Mouse (Mus musculus): ENCODE results near the gene Zfp106. TPM values are rescaled to one million over a fixed set of nuclear protein-coding genes. Genes with fewer than 3 reads are reported as not detected.

Gene Zfp106
- polyA plus RNA-seq, 1 experiment from 2014 or later: 22.7 TPM

DNA sequence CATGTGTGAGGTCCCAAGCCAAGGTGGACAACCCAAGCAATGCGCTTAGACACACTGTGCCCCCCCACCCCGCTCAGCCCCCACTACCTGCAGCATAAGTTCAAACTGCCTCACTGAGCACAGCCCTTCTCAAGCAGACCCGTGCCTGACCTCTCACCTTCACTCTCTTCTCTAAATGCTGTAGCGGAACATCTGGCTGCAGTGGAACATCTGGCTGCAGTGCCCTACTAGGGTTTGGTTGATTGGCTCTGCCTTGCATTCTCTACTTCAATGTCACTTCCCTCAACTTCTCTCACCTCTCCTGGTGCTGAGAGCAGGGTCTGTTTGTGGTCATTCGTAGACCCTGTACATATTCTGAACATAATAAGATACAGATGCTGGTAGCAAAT, 98.3 kb downstream of the Zfp106 start:
- no peaks in the 10 kb centered on the region for H3K4me1 ChIP-seq (replicated peaks; ENCODE audit: control insufficient read depth, insufficient read depth)
- no peaks in the 10 kb centered on the region for H3K9me3 ChIP-seq (ENCODE audit: control insufficient read depth, low read length)
- 83% methylated on average over 5 of the region's 5 CpGs for WGBS
- H3K36me3 ChIP-seq (ENCODE audit: control insufficient read depth, insufficient read depth, low read length): no peaks in the 10 kb centered on the region
- no peak for TF ChIP-seq EP300 (optimal IDR thresholded peaks at IDR 0.05)
- TF ChIP-seq CTCF (IDR thresholded peaks at IDR 0.05; ENCODE audit: low read depth): no peak
- ATAC-seq (ENCODE audit: low FRiP score, low TSS enrichment) (no peak), DNase-seq (ENCODE audit: low spot score) (no peak)
- no peak overlapping the region for H3K4me2 ChIP-seq (replicated peaks; ENCODE audit: low read depth)
- no peak overlapping the region for H3K4me3 ChIP-seq (ENCODE audit: low read depth, low read length)
- H3K27ac ChIP-seq (replicated peaks): no peak overlapping the region
- no peaks in the 10 kb centered on the region for H3K27me3 ChIP-seq (ENCODE audit: control insufficient read depth, insufficient read depth, low read length)
- H3K9ac ChIP-seq (ENCODE audit: low read length): no peak overlapping the region

DNA sequence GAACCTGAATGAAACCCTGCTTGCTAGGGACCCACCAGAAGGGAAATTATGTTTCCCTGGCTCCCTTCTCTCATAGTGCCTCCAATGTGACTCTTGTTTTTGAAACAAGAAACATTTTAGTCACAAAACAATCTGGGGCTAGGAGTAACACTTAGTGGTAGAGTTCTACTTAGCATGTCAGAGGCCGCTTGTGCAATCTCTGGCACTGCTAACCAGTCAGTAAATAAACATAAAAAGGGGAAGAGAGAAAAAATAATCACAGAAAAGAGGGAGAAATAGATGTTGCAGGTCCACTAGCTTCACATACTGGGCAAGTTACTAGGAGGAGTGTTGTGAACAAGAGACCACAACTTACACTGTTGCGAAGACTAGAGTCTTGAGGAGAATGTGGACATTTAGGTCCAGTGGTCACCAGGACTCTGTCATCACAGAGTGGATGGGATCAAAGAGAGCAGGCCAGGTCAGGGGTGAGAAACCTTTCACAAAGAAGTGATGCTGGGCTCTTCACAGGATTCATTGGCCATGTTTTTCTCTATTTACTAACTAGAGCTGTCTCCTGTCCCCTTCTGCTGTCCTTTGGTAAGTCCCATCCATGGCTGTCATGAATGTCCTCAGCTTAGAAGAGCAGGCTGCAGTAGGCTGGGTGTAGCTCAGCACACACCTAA, 98.8 kb downstream of the Zfp106 start:
- no peaks in the 10 kb centered on the region for H3K27me3 ChIP-seq (ENCODE audit: control insufficient read depth, insufficient read depth, low read length)
- no peak overlapping the region for H3K4me3 ChIP-seq (ENCODE audit: low read depth, low read length)
- WGBS: 91% methylated on average over 2 of the region's 2 CpGs
- H3K4me1 ChIP-seq (replicated peaks; ENCODE audit: control insufficient read depth, insufficient read depth): no peaks in the 10 kb centered on the region
- H3K9me3 ChIP-seq (ENCODE audit: control insufficient read depth, low read length): no peaks in the 10 kb centered on the region
- no peak for ATAC-seq (ENCODE audit: low FRiP score, low TSS enrichment)
- TF ChIP-seq CTCF (IDR thresholded peaks at IDR 0.05; ENCODE audit: low read depth) (no peak), EP300 (optimal IDR thresholded peaks at IDR 0.05) (no peak)
- no peak for DNase-seq (ENCODE audit: low spot score)
- H3K9ac ChIP-seq (ENCODE audit: low read length): no peak overlapping the region
- no peaks in the 10 kb centered on the region for H3K36me3 ChIP-seq (ENCODE audit: control insufficient read depth, insufficient read depth, low read length)
- H3K4me2 ChIP-seq (replicated peaks; ENCODE audit: low read depth): no peak overlapping the region
- H3K27ac ChIP-seq (replicated peaks): no peak overlapping the region

DNA sequence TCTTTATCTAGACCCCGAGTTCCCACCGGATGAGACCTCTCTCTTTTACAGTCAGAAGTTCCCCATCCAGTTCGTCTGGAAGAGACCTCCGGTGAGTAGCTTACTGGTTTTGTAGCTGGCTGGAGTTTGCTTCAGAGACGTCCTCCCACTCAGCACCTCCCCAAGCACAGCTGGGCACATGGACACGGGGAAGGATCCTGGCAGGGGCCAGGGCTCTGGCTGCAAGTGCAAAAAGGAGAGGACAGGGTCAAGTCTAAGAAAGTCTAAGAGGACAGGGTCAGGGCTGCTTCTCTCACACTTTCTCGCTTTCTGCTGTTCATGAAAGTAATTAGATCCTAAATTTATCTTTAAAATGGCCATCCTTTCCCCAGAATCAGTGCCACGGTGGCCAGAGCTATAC, 99.6 kb downstream of the Zfp106 start:
- Histone ChIP-seq H3K4me1 (replicated peaks; ENCODE audit: control insufficient read depth, insufficient read depth) (no peaks in the 10 kb centered on the region), H3K27me3 (ENCODE audit: control insufficient read depth, insufficient read depth, low read length) (no peaks in the 10 kb centered on the region), H3K9ac (ENCODE audit: low read length) (no peak overlapping the region), H3K9me3 (ENCODE audit: control insufficient read depth, low read length) (no peaks in the 10 kb centered on the region), H3K27ac (replicated peaks) (no peak overlapping the region), H3K36me3 (ENCODE audit: control insufficient read depth, insufficient read depth, low read length) (no peaks in the 10 kb centered on the region), H3K4me3 (ENCODE audit: low read depth, low read length) (no peak overlapping the region), H3K4me2 (replicated peaks; ENCODE audit: low read depth) (no peak overlapping the region)
- no peak for ATAC-seq (ENCODE audit: low FRiP score, low TSS enrichment)
- no peak for TF ChIP-seq EP300 (optimal IDR thresholded peaks at IDR 0.05)
- TF ChIP-seq CTCF (IDR thresholded peaks at IDR 0.05; ENCODE audit: low read depth): no peak
- WGBS: 65% methylated on average over 8 of the region's 8 CpGs
- DNase-seq (ENCODE audit: low spot score): no peak

DNA sequence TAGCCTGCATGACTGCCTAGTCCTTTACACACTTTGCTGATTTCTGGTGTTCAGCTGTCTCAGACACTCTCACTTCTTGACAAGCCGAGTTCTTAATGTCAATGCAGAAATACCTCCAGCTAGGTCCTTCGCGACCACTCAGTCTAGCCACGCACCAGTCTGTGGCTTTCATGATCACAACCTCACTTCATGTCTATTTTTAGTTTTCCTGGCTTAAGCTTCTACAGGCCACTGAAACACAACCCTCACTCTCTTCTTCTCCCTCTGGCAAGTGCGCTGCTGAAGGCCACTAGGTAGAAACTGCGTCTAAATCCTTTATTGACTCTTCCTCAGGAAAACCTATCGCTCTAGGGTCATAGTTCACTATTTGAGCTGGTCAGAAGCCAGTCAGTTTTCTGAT, 100.3 kb downstream of the Zfp106 start:
- no peak overlapping the region for H3K27ac ChIP-seq (replicated peaks)
- H3K9ac ChIP-seq (ENCODE audit: low read length): no peak overlapping the region
- no peak overlapping the region for H3K4me2 ChIP-seq (replicated peaks; ENCODE audit: low read depth)
- no peak for DNase-seq (ENCODE audit: low spot score)
- H3K27me3 ChIP-seq (ENCODE audit: control insufficient read depth, insufficient read depth, low read length): no peaks in the 10 kb centered on the region
- no peak overlapping the region for H3K4me3 ChIP-seq (ENCODE audit: low read depth, low read length)
- no peaks in the 10 kb centered on the region for H3K9me3 ChIP-seq (ENCODE audit: control insufficient read depth, low read length)
- H3K4me1 ChIP-seq (replicated peaks; ENCODE audit: control insufficient read depth, insufficient read depth): no peaks in the 10 kb centered on the region
- no peak for ATAC-seq (ENCODE audit: low FRiP score, low TSS enrichment)
- 85% methylated on average over 7 of the region's 7 CpGs for WGBS
- TF ChIP-seq CTCF (IDR thresholded peaks at IDR 0.05; ENCODE audit: low read depth): no peak
- no peak for TF ChIP-seq EP300 (optimal IDR thresholded peaks at IDR 0.05)
- no peaks in the 10 kb centered on the region for H3K36me3 ChIP-seq (ENCODE audit: control insufficient read depth, insufficient read depth, low read length)

DNA sequence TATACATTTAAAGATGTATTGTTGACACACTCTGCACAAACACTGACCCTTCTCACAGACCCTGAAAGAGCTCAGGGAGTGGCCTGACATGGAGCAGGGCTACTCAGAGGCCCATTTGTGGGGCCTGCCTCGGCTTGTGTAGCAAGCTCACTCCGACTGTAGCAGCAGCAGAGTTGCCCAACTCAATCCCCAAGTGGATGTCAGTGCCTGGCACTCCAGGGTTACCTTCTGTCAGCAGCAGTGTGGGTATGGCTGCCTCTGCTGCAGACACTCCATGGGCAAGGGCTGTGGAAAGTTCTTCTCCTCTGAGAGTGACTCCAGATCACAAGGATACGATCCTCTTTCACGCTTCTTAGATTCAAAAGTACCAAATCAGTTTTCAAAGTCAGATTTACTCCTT, 103.4 kb downstream of the Zfp106 start:
- 69% methylated on average over 4 of the region's 4 CpGs for WGBS
- no peak overlapping the region for H3K4me2 ChIP-seq (replicated peaks; ENCODE audit: low read depth)
- no peaks in the 10 kb centered on the region for H3K9me3 ChIP-seq (ENCODE audit: control insufficient read depth, low read length)
- H3K9ac ChIP-seq (ENCODE audit: low read length): no peak overlapping the region
- H3K36me3 ChIP-seq (ENCODE audit: control insufficient read depth, insufficient read depth, low read length): no peaks in the 10 kb centered on the region
- no peak for TF ChIP-seq CTCF (IDR thresholded peaks at IDR 0.05; ENCODE audit: low read depth)
- TF ChIP-seq EP300 (optimal IDR thresholded peaks at IDR 0.05): no peak
- H3K27me3 ChIP-seq (ENCODE audit: control insufficient read depth, insufficient read depth, low read length): no peaks in the 10 kb centered on the region
- ATAC-seq (ENCODE audit: low FRiP score, low TSS enrichment) (no peak), DNase-seq (ENCODE audit: low spot score) (no peak)
- no peaks in the 10 kb centered on the region for H3K4me1 ChIP-seq (replicated peaks; ENCODE audit: control insufficient read depth, insufficient read depth)
- H3K27ac ChIP-seq (replicated peaks): no peak overlapping the region
- no peak overlapping the region for H3K4me3 ChIP-seq (ENCODE audit: low read depth, low read length)

Other genes with a start within 250 kb of the Zfp106 start
- gene Pla2g4f, start 249.7 kb downstream of the Zfp106 start, polyA plus RNA-seq (2015; fragmentation: Nextera tagmentation; extraction: Ambion mirVana): 21.9 and 22.7 TPM in 2 replicates
- 8.4 and 9.2 TPM in 2 replicates for gene Vps39, start 210.7 kb downstream of the Zfp106 start, polyA plus RNA-seq (2015; fragmentation: Nextera tagmentation; extraction: Ambion mirVana)
- 6.8 and 7.8 TPM in 2 replicates for gene Ganc, start 159.9 kb downstream of the Zfp106 start, polyA plus RNA-seq (2015; fragmentation: Nextera tagmentation; extraction: Ambion mirVana)
- gene Tmem87a, start 159.7 kb downstream of the Zfp106 start, polyA plus RNA-seq (2015; fragmentation: Nextera tagmentation; extraction: Ambion mirVana): 13.3 and 16.4 TPM in 2 replicates
- 0.40 and 0.90 TPM in 2 replicates for gene Capn3, start 107.8 kb downstream of the Zfp106 start, polyA plus RNA-seq (2015; fragmentation: Nextera tagmentation; extraction: Ambion mirVana)
- 22.6 and 22.7 TPM in 2 replicates for gene Snap23, start 3.8 kb upstream of the Zfp106 start, polyA plus RNA-seq (2015; fragmentation: Nextera tagmentation; extraction: Ambion mirVana)
- 13.5 and 14.0 TPM in 2 replicates for gene Haus2, start 45.5 kb upstream of the Zfp106 start, polyA plus RNA-seq (2015; fragmentation: Nextera tagmentation; extraction: Ambion mirVana)
- 13.6 and 14.2 TPM in 2 replicates for gene Lrrc57, start 45.7 kb upstream of the Zfp106 start, polyA plus RNA-seq (2015; fragmentation: Nextera tagmentation; extraction: Ambion mirVana)
- 2.1 TPM in 2 replicates for gene Stard9, start 65.3 kb upstream of the Zfp106 start, polyA plus RNA-seq (2015; fragmentation: Nextera tagmentation; extraction: Ambion mirVana)

Data from stomach, postnatal 0 days (tissue).